Mouse (Mus musculus): Measurements from ENCODE around the gene Btbd2. TPM values are rescaled to one million over a fixed set of nuclear protein-coding genes. Genes with fewer than 3 reads are reported as not detected.
A peak's percentile ranks its signal among the peaks of the same experiment; 100 is the strongest.

Btbd2 gene
- polyA plus RNA-seq, 1 experiment = 22.1 TPM

DNA sequence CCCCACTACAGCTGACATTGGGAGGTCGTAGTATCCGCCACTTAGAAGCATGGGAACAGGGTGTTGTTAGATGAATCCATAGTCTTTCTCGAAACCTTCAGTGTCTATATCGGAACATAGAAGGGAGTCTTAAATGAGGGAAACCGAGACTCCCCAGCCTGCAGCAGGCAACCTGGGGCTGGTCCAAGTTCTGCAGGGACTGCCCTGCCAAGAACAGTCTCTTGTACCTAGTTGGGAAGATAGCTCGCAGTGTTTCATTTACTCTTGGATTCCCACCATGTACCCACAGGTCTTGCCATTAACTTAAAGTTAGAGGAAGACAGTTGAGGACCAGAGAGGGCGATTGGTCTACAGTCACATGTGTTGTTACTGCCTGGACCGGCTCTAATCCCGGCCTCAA is 36.5 kb downstream of the Btbd2 start:
- TF ChIP-seq POLR2A (IDR thresholded peaks at IDR 0.05; ENCODE audit: borderline replicate concordance, control insufficient read depth, low read depth, low read length) (no peak), CTCF (IDR thresholded peaks at IDR 0.05; ENCODE audit: control insufficient read depth, insufficient read depth, low read length) (no peak)

DNA sequence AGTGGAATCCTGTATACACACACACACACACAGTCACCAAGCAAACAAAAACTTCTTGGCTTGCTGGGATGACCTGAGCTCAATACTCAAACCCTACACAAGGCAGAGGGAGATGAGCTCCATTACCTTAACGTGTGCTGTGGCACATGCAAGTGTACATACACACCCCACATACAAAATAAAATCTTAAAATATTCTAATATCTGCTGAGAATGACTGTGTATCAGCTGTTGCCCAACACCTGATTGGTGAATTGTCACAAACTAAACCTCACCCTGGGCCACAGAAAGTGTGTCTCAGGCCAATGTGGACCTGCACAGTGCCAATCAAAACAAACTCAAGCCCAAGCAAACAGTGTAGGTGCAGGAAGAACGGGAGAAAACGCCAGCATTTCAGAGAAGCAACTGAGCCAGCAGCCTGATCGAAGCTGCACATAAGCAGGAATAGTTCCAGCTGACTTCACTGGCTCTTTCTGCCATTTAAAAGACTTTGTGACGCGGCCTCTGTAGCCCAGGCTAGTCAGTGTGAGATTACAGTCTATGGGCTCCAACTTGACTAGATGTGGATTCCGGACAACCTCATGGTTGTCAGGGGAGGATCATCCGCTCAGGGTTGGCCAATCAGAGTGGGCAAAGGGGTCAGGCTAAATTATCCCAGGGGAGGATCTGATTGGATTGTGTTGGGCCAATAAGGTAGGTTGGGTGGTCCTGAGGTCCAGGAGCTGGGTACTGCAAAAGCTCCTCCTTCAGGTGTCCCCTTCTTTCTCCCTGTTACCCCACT is 37.2 kb downstream of the Btbd2 start:
- Histone ChIP-seq H3K4me1 (ENCODE audit: control insufficient read depth, insufficient read depth, low read length) (peaks cover 4% of the 10 kb centered on the region), H3K4me3 (replicated peaks; ENCODE audit: control insufficient read depth, low read depth, low read length) (no peak overlapping the region), H3K27ac (ENCODE audit: control insufficient read depth, insufficient read depth, low read depth, low read length, poor library complexity) (no peak overlapping the region)
- WGBS = 86% methylated on average over 8 of the region's 8 CpGs
- TF ChIP-seq CTCF (IDR thresholded peaks at IDR 0.05; ENCODE audit: control insufficient read depth, insufficient read depth, low read length) (no peak), POLR2A (IDR thresholded peaks at IDR 0.05; ENCODE audit: borderline replicate concordance, control insufficient read depth, low read depth, low read length) (no peak)

More for the DNA sequence above, 36.5 kb downstream of the Btbd2 start:
- 93% methylated on average over 9 of the region's 9 CpGs for WGBS
- H3K4me3 ChIP-seq (replicated peaks; ENCODE audit: control insufficient read depth, low read depth, low read length) = no peak overlapping the region
- H3K27ac ChIP-seq (ENCODE audit: control insufficient read depth, insufficient read depth, low read depth, low read length, poor library complexity) = no peak overlapping the region
- H3K4me1 ChIP-seq (ENCODE audit: control insufficient read depth, insufficient read depth, low read length) = peaks cover 4% of the 10 kb centered on the region

DNA sequence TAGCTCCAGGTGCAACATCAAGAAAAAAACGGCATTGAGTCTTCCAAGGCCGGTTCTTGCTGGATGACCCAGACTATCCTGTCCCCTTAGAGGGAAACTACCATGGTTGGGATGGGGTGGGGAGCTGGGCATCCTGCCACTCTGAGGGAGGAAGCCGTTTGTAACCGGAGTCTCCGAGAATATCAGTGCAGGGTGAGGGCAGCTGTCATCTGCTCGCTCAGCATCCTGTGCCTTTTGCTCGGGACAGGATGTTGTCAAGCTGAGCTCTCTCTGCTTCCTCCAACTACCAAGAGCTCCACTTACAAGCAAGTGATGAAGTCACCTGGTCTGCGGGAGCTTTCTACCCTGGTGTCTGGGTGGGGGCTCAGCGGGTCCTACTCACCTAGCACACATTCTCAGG is 38.7 kb downstream of the Btbd2 start:
- WGBS = 11% methylated on average over 9 of the region's 9 CpGs
- Histone ChIP-seq H3K4me1 (ENCODE audit: control insufficient read depth, insufficient read depth, low read length) (no peaks in the 10 kb centered on the region; the same call in 1 of the 2 replicates), H3K27ac (ENCODE audit: control insufficient read depth, insufficient read depth, low read depth, low read length, poor library complexity) (peak overlapping the region; percentile 42; the same call in 1 of the 2 replicates), H3K4me3 (replicated peaks; ENCODE audit: control insufficient read depth, low read depth, low read length) (no peak overlapping the region)
- no peak for TF ChIP-seq CTCF (IDR thresholded peaks at IDR 0.05; ENCODE audit: control insufficient read depth, insufficient read depth, low read length)

DNA sequence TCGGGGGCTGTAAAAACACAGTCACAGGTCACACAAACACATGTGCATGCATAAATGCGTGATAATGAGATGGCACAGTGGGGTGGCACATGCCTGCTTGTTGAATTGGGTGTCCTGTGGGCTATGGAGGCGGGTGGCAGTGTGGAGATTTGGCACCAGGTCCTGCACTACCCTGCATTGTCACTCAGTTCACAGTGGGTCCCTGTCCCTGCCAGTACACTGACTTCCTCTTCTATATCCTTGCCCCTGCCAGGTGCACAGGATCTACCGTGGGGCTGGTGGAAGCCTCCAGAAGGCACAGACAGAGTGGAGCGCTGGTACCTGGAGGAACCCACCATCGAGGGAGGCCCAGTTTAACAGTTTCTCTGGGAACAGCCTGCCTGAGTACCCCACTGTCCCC is 42.5 kb downstream of the Btbd2 start:
- H3K4me1 ChIP-seq (ENCODE audit: control insufficient read depth, insufficient read depth, low read length) = peaks cover 7% of the 10 kb centered on the region; the same call in 1 of the 2 replicates
- TF ChIP-seq POLR2A (IDR thresholded peaks at IDR 0.05; ENCODE audit: borderline replicate concordance, control insufficient read depth, low read depth, low read length) (no peak), CTCF (IDR thresholded peaks at IDR 0.05; ENCODE audit: control insufficient read depth, insufficient read depth, low read length) (no peak)
- no peak overlapping the region for H3K4me3 ChIP-seq (replicated peaks; ENCODE audit: control insufficient read depth, low read depth, low read length)
- 57% methylated on average over 6 of the region's 6 CpGs for WGBS
- H3K27ac ChIP-seq (ENCODE audit: control insufficient read depth, insufficient read depth, low read depth, low read length, poor library complexity) = no peak overlapping the region

DNA sequence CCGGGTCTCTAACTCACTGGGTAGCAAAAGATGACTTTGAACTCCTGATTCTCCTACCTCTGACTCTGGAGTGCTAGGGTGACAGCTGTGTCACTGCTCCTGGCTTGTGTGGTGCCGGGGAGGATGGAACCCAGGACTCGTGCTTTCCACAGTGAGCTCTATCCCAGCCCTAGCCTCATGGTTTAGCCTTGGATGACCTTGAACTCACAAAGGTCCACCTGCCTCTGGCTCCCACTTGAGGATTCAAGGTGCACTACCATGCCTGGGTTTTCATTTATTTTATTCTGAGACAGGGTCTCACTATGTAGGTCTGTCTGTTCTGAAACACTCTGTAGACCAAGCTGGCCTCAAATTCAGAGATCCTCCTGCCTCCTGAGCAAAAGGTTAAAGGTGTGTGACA is 43.0 kb downstream of the Btbd2 start:
- no peak overlapping the region for H3K27ac ChIP-seq (ENCODE audit: control insufficient read depth, insufficient read depth, low read depth, low read length, poor library complexity)
- peaks cover 7% of the 10 kb centered on the region; the same call in 1 of the 2 replicates for H3K4me1 ChIP-seq (ENCODE audit: control insufficient read depth, insufficient read depth, low read length)
- 91% methylated on average over 3 of the region's 3 CpGs for WGBS
- no peak overlapping the region for H3K4me3 ChIP-seq (replicated peaks; ENCODE audit: control insufficient read depth, low read depth, low read length)
- TF ChIP-seq CTCF (IDR thresholded peaks at IDR 0.05; ENCODE audit: control insufficient read depth, insufficient read depth, low read length) (no peak), POLR2A (IDR thresholded peaks at IDR 0.05; ENCODE audit: borderline replicate concordance, control insufficient read depth, low read depth, low read length) (no peak)

DNA sequence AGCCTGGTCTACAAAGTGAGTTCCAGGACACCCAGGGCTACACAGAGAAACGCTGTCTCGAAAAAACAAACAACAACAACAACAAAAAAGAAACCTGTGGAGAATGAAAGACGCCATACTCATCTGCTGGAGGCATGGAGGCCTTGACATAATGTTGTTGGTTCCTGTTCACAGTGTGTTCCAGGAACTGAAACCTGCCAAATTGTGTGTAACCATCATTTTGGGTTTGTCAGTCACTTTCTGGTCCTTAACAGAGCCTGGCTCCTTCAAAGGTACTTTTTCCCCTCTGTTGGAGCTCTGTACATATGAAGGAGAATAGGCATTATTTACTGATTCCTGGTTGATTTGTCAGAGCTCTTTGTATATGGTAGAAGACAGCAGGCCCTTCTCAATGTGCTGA is 45.0 kb downstream of the Btbd2 start:
- TF ChIP-seq CTCF (IDR thresholded peaks at IDR 0.05; ENCODE audit: control insufficient read depth, insufficient read depth, low read length) (no peak), POLR2A (IDR thresholded peaks at IDR 0.05; ENCODE audit: borderline replicate concordance, control insufficient read depth, low read depth, low read length) (no peak)
- Histone ChIP-seq H3K4me3 (replicated peaks; ENCODE audit: control insufficient read depth, low read depth, low read length) (no peak overlapping the region), H3K27ac (ENCODE audit: control insufficient read depth, insufficient read depth, low read depth, low read length, poor library complexity) (peak overlapping the region; percentile 16; the same call in 1 of the 2 replicates), H3K4me1 (ENCODE audit: control insufficient read depth, insufficient read depth, low read length) (peaks cover 7% of the 10 kb centered on the region; the same call in 1 of the 2 replicates)
- WGBS = 85% methylated on average over 3 of the region's 3 CpGs

DNA sequence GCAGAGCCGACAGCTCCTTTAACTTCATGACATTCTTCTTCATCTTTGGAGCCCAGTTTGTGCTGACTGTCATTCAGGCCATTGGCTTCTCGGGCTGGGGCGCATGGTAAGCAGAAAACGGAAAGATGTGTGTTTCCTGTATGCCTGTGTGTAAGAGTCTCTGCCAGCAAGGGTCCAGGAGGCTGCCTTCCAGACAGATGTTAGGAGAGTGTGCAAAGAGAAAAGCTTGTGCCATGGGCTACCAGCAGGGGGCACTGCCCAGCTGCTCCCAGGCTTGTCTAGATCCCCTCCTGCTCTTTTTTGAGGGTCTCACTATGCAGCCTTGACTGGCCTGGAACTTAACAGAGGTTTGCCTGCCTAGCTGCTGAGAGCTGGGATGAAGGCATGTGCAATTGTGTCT is 45.8 kb downstream of the Btbd2 start:
- 24% methylated on average over 4 of the region's 4 CpGs for WGBS
- Histone ChIP-seq H3K4me1 (ENCODE audit: control insufficient read depth, insufficient read depth, low read length) (peaks cover 7% of the 10 kb centered on the region; the same call in 1 of the 2 replicates), H3K27ac (ENCODE audit: control insufficient read depth, insufficient read depth, low read depth, low read length, poor library complexity) (no peak overlapping the region), H3K4me3 (replicated peaks; ENCODE audit: control insufficient read depth, low read depth, low read length) (no peak overlapping the region)
- TF ChIP-seq POLR2A (IDR thresholded peaks at IDR 0.05; ENCODE audit: borderline replicate concordance, control insufficient read depth, low read depth, low read length) (no peak), CTCF (IDR thresholded peaks at IDR 0.05; ENCODE audit: control insufficient read depth, insufficient read depth, low read length) (peak; percentile 84)

DNA sequence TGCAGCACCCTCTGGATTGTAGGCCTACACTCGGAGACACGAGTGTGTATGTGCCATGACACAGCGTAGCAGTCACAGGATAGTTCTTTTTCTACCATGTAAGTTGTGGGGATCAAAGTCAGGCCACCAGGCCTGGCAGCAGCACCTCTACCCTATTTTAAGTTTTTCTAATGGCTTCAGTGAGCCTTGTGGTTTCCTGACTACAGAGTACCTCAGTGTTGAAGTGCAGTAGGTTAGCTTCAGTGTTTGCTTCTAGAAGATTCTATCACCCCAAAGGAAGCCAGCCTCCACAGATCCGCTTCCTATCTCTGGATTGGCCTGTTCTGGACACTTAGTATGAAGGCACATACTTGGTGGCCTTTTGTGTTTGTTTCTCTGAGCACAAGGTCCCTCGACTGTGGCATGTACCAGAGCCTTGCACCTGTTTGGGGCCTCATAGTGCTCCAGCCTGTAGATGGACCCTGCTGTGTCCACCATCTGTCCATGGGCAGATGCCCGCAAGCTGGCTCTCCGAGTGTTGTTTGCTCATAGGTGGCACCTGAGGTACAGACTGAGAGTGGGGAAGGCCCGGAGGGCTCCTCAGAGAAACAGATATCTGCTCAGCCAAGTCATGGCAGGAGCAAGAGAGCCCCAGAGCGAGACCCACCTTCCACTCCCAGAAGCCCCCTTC is 46.6 kb downstream of the Btbd2 start:
- no peak overlapping the region for H3K27ac ChIP-seq (ENCODE audit: control insufficient read depth, insufficient read depth, low read depth, low read length, poor library complexity)
- no peak for TF ChIP-seq CTCF (IDR thresholded peaks at IDR 0.05; ENCODE audit: control insufficient read depth, insufficient read depth, low read length)
- TF ChIP-seq POLR2A (IDR thresholded peaks at IDR 0.05; ENCODE audit: borderline replicate concordance, control insufficient read depth, low read depth, low read length) = no peak
- H3K4me1 ChIP-seq (ENCODE audit: control insufficient read depth, insufficient read depth, low read length) = peaks cover 7% of the 10 kb centered on the region; the same call in 1 of the 2 replicates
- WGBS = 67% methylated on average over 9 of the region's 9 CpGs
- no peak overlapping the region for H3K4me3 ChIP-seq (replicated peaks; ENCODE audit: control insufficient read depth, low read depth, low read length)

Measured in bone marrow, adult 2 months (tissue).